Mouse (Mus musculus): ENCODE measurements at regions not wholly inside any gene's neighbourhood (a gene's known extent, or its start where the extent isn't known, plus 50 kb on each side); places are given as distances from the start of the nearest gene placed in this dataset.

- no peak for TF ChIP-seq CTCF (IDR thresholded peaks at IDR 0.05; ENCODE audit: insufficient read depth, low read length)
- TF ChIP-seq POLR2A (IDR thresholded peaks at IDR 0.05; ENCODE audit: borderline replicate concordance, extremely low read depth, low read depth, low read length), result no peak
These were observed 399.6 kb downstream of the Nbas start for GRCm38 (mm10) chr12:13668485-13669022.
